In genomic region chr1:183419741-183420140, GRCm38 (mm10) we compare ENCODE assay signal across 26 mouse cellular contexts. TPM values are rescaled to one million over a fixed set of nuclear protein-coding genes. Genes with fewer than 3 reads are reported as not detected.
DNase-seq lines count a peak whose midpoint lies in the region; ATAC-seq and TF ChIP-seq lines count a peak whose summit lies in the region.
"Had no signal": no experiment of that assay in that cellular context is flagged by ENCODE, and none has a peak within 500 bp of the region (broad histone marks: within the 10 kb centered on the region; RNA-seq: fewer than 3 reads in every experiment).

No protein-coding gene starts in this region.

- peak; percentile 57 to 59 for DNase-seq in cerebellum, postnatal 10 days
- no peak for DNase-seq in cerebellum, adult 11 months
- peak; percentile 16 for DNase-seq in embryonic facial prominence, embryonic 14.5 days (ENCODE audit: low spot score)
- DNase-seq in embryonic facial prominence, embryonic 10.5 days (ENCODE audit: low spot score), result no peak
- DNase-seq in liver, adult 2 months (ENCODE audit: extremely low read depth, low read depth, low spot score), result peak; percentile 39
- DNase-seq in brain, adult 2 months (ENCODE audit: low read depth, low spot score), result peak; percentile 47
- no peak for DNase-seq in layer of hippocampus, adult 11-12 months (ENCODE audit: low spot score)
- DNase-seq: adrenal gland, postnatal 10 days; B cell, adult 2 months; cerebellum, adult 8-10 months; gastrocnemius, adult 2 months; gastrocnemius, postnatal 25 days; heart, postnatal 14 days had no signal

- no peaks in the 10 kb centered on the region for H3K27me3 ChIP-seq in embryonic facial prominence, embryonic 14.5 days (replicated peaks; ENCODE audit: control insufficient read depth, insufficient read depth, low read length)
- no peaks in the 10 kb centered on the region for H3K27me3 ChIP-seq in embryonic facial prominence, embryonic 10.5 days (replicated peaks; ENCODE audit: low read depth, poor library complexity, severe bottlenecking)
- no peaks in the 10 kb centered on the region for H3K27me3 ChIP-seq in liver, adult 2 months (ENCODE audit: control insufficient read depth, insufficient read depth, low read length)
- no peaks in the 10 kb centered on the region for H3K27me3 ChIP-seq in liver, embryonic 12.5 days (replicated peaks)
- H3K27me3 ChIP-seq: embryonic facial prominence, embryonic 15.5 days; heart, embryonic 13.5 days; hindbrain, embryonic 15.5 days had no signal

- no peak overlapping the region for H3K9ac ChIP-seq in embryonic facial prominence, embryonic 14.5 days (ENCODE audit: low read depth, low read length)
- H3K9ac ChIP-seq in liver, adult 2 months (ENCODE audit: low read depth, low read length), result no peak overlapping the region
- H3K9ac ChIP-seq in liver, embryonic 12.5 days, result no peak overlapping the region
- H3K9ac ChIP-seq: embryonic facial prominence, embryonic 15.5 days; heart, embryonic 13.5 days; hindbrain, embryonic 15.5 days had no signal

- H3K4me1 ChIP-seq in embryonic facial prominence, embryonic 14.5 days (ENCODE audit: control insufficient read depth, insufficient read depth, low read length), result no peaks in the 10 kb centered on the region
- no peaks in the 10 kb centered on the region for H3K4me1 ChIP-seq in embryonic facial prominence, embryonic 10.5 days
- no peaks in the 10 kb centered on the region for H3K4me1 ChIP-seq in liver, adult 2 months (ENCODE audit: control insufficient read depth, insufficient read depth, low read length)
- H3K4me1 ChIP-seq in liver, embryonic 12.5 days, result no peaks in the 10 kb centered on the region
- H3K4me1 ChIP-seq: embryonic facial prominence, embryonic 15.5 days; forebrain, embryonic 10.5 days; heart, embryonic 13.5 days; hindbrain, embryonic 10.5 days; hindbrain, embryonic 15.5 days had no signal

- no peak for TF ChIP-seq CTCF in liver, adult 2 months (IDR thresholded peaks at IDR 0.05; ENCODE audit: low read depth, low read length)

- H3K4me2 ChIP-seq in embryonic facial prominence, embryonic 14.5 days (ENCODE audit: low read depth, low read length), result no peak overlapping the region
- no peak overlapping the region for H3K4me2 ChIP-seq in liver, embryonic 12.5 days
- H3K4me2 ChIP-seq: embryonic facial prominence, embryonic 15.5 days; heart, embryonic 13.5 days; hindbrain, embryonic 15.5 days had no signal

- WGBS in embryonic facial prominence, embryonic 14.5 days, result 78% methylated on average over 7 of the region's 7 CpGs
- WGBS in embryonic facial prominence, embryonic 10.5 days, result 93% methylated on average over 7 of the region's 7 CpGs
- 56% methylated on average over 7 of the region's 7 CpGs for WGBS in liver, adult 2 months
- 82% methylated on average over 7 of the region's 7 CpGs for WGBS in liver, embryonic 12.5 days (ENCODE audit: insufficient replicate concordance)

- H3K27ac ChIP-seq in embryonic facial prominence, embryonic 14.5 days (replicated peaks; ENCODE audit: low read depth, low read length), result no peak overlapping the region
- H3K27ac ChIP-seq in embryonic facial prominence, embryonic 10.5 days (replicated peaks), result no peak overlapping the region
- no peak overlapping the region for H3K27ac ChIP-seq in liver, adult 2 months (replicated peaks; ENCODE audit: insufficient read depth, low read depth, low read length)
- H3K27ac ChIP-seq in liver, embryonic 12.5 days, result no peak overlapping the region
- H3K27ac ChIP-seq: embryonic facial prominence, embryonic 15.5 days; forebrain, embryonic 10.5 days; gastrocnemius, adult 2 months; heart, embryonic 13.5 days; hindbrain, embryonic 10.5 days; hindbrain, embryonic 15.5 days had no signal

- no peak overlapping the region for H3K4me3 ChIP-seq in embryonic facial prominence, embryonic 14.5 days (ENCODE audit: low read depth, low read length)
- H3K4me3 ChIP-seq in embryonic facial prominence, embryonic 10.5 days, result no peak overlapping the region
- H3K4me3 ChIP-seq in liver, adult 2 months (ENCODE audit: insufficient read depth, low read depth, low read length), result no peak overlapping the region
- no peak overlapping the region for H3K4me3 ChIP-seq in liver, embryonic 12.5 days
- H3K4me3 ChIP-seq: embryonic facial prominence, embryonic 15.5 days; erythroblast, embryonic 14.5 days; forebrain, embryonic 10.5 days; gastrocnemius, adult 2 months; heart, embryonic 13.5 days; hindbrain, embryonic 10.5 days; hindbrain, embryonic 15.5 days had no signal

- no peaks in the 10 kb centered on the region for H3K79me2 ChIP-seq in liver, adult 2 months (ENCODE audit: control insufficient read depth, insufficient read depth, low read length)

- ATAC-seq in embryonic facial prominence, embryonic 14.5 days (ENCODE audit: low read depth), result no peak
- no peak for ATAC-seq in liver, embryonic 12.5 days
- ATAC-seq: CD4-positive, CD25-positive, alpha-beta regulatory T cell, adult 4 months; forebrain, embryonic 14.5 days; inflammation-experienced regulatory T-cells, adult 6 months; intestine, postnatal 0 days had no signal

- H3K36me3 ChIP-seq in embryonic facial prominence, embryonic 14.5 days (ENCODE audit: control insufficient read depth, insufficient read depth, low read length), result no peaks in the 10 kb centered on the region
- no peaks in the 10 kb centered on the region for H3K36me3 ChIP-seq in embryonic facial prominence, embryonic 10.5 days (replicated peaks)
- H3K36me3 ChIP-seq in liver, adult 2 months (ENCODE audit: control insufficient read depth, insufficient read depth, low read length), result no peaks in the 10 kb centered on the region
- H3K36me3 ChIP-seq in liver, embryonic 12.5 days, result no peaks in the 10 kb centered on the region
- H3K36me3 ChIP-seq: embryonic facial prominence, embryonic 15.5 days; forebrain, embryonic 10.5 days; G1E; heart, embryonic 13.5 days; hindbrain, embryonic 10.5 days; hindbrain, embryonic 15.5 days had no signal

- H3K9me3 ChIP-seq in embryonic facial prominence, embryonic 14.5 days (ENCODE audit: control insufficient read depth, low read length), result no peaks in the 10 kb centered on the region
- H3K9me3 ChIP-seq in embryonic facial prominence, embryonic 10.5 days, result no peaks in the 10 kb centered on the region
- H3K9me3 ChIP-seq in liver, embryonic 12.5 days (replicated peaks), result no peaks in the 10 kb centered on the region
- H3K9me3 ChIP-seq: embryonic facial prominence, embryonic 15.5 days; forebrain, embryonic 10.5 days; hindbrain, embryonic 10.5 days; hindbrain, embryonic 15.5 days had no signal

- TF ChIP-seq POLR2A in liver, adult 2 months (IDR thresholded peaks at IDR 0.05; ENCODE audit: extremely low read depth, insufficient read depth, low read length), result no peak

RNA-seq across cellular contexts. Expression of gene Hhipl2, which starts 1.7 kb away (rescaled TPM):
- polyA plus RNA-seq in embryonic facial prominence, embryonic 14.5 days (2014; fragmentation: Nextera tagmentation; extraction: Ambion mirVana), result 0.08 and 0.11 TPM in 2 replicates
- 0.40 and 0.44 TPM in 2 replicates for polyA plus RNA-seq in embryonic facial prominence, embryonic 10.5 days (2016; fragmentation: Nextera tagmentation; extraction: Ambion mirVana)
- 0.18 and 2.1 TPM in 2 replicates for total RNA-seq in liver, adult 2 months (2014; rRNA removed)
- 0.10 and 1.9 TPM in 2 replicates for polyA plus RNA-seq in liver, adult 2 months (2012; rRNA removed)
- 0.05 TPM in 2 replicates for polyA plus RNA-seq in liver, embryonic 12.5 days (2016; fragmentation: Nextera tagmentation; extraction: Ambion mirVana)
- total RNA-seq: adrenal gland, postnatal 10 days; gastrocnemius, adult 2 months; gastrocnemius, postnatal 25 days; granulocyte monocyte progenitor cell, adult 5-6 weeks had no signal
- polyA plus RNA-seq: CD4-positive, CD25-positive, alpha-beta regulatory T cell, adult 4 months; embryonic facial prominence, embryonic 15.5 days; erythroblast, embryonic 14.5 days; heart, embryonic 13.5 days; intestine, postnatal 0 days had no signal

RNA-seq across cellular contexts. Expression of gene Taf1a, which starts 31.0 kb away (rescaled TPM):
- 16.6 and 20.4 TPM in 2 replicates for polyA plus RNA-seq in embryonic facial prominence, embryonic 14.5 days (2014; fragmentation: Nextera tagmentation; extraction: Ambion mirVana)
- polyA plus RNA-seq in embryonic facial prominence, embryonic 10.5 days (2016; fragmentation: Nextera tagmentation; extraction: Ambion mirVana), result 21.7 and 24.7 TPM in 2 replicates
- total RNA-seq in liver, adult 2 months (2014; rRNA removed), result 6.7 and 7.7 TPM in 2 replicates
- polyA plus RNA-seq in liver, adult 2 months (2012; rRNA removed), result 1.9 and 3.3 TPM in 2 replicates
- 9.5 and 9.6 TPM in 2 replicates for polyA plus RNA-seq in liver, embryonic 12.5 days (2016; fragmentation: Nextera tagmentation; extraction: Ambion mirVana)

RNA-seq across cellular contexts. Expression of gene Mia3, which starts 50.4 kb away (rescaled TPM):
- 125 and 127 TPM in 2 replicates for polyA plus RNA-seq in embryonic facial prominence, embryonic 14.5 days (2014; fragmentation: Nextera tagmentation; extraction: Ambion mirVana)
- polyA plus RNA-seq in embryonic facial prominence, embryonic 10.5 days (2016; fragmentation: Nextera tagmentation; extraction: Ambion mirVana), result 89.1 and 95.6 TPM in 2 replicates
- total RNA-seq in liver, adult 2 months (2014; rRNA removed), result 213 and 348 TPM in 2 replicates
- 113 and 118 TPM in 2 replicates for polyA plus RNA-seq in liver, adult 2 months (2012; rRNA removed)
- 48.0 and 49.3 TPM in 2 replicates for polyA plus RNA-seq in liver, embryonic 12.5 days (2016; fragmentation: Nextera tagmentation; extraction: Ambion mirVana)

Comparison
In these comparisons a context has a peak if more than half of its experiments do, and no peak if none do; other contexts are left out.
1. DNase-seq: peak in cerebellum, postnatal 10 days (2 of 2), embryonic facial prominence, embryonic 14.5 days (single experiment), liver, adult 2 months (single experiment) and brain, adult 2 months (single experiment); none in cerebellum, adult 11 months (single experiment), embryonic facial prominence, embryonic 10.5 days (single experiment) and layer of hippocampus, adult 11-12 months (single experiment).